Mouse (Mus musculus) kidney, postnatal 4 days (tissue): ENCODE measurements at regions not wholly inside any gene's neighbourhood (a gene's known extent, or its start where the extent isn't known, plus 50 kb on each side); places are given as distances from the start of the nearest gene placed in this dataset.
A peak's percentile ranks its signal among the peaks of the same experiment; 100 is the strongest.

Experiments
- DNase-seq, 2 experiments: peaks; one replicate each; pipeline ENCODE4 v3.0.0; 2021; ENCODE audit warnings: mixed read lengths in 2 of 2

DNA sequence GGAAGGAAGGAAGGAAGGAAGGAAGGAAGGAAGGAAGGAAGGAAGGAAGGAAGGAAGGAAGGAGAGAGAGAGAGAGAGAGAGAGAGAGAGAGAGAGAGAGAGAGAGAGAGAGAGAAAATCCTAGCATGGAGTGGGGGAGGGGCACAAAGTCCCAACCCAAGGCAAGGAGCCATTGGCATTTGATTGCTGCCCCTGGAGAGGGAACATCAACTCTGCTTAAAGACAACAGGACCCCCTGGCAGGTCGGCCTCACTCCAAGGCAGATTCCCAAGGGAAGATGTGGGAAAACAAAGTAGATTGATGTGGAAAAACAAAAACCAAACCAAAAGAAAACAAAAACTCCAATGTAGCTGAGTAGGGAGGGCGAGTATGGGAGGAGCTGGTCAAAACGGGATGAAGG lies 49.9 kb upstream of the Fzd10 start:
- DNase-seq: peak in 1 of 2 experiments; percentile 43

DNA sequence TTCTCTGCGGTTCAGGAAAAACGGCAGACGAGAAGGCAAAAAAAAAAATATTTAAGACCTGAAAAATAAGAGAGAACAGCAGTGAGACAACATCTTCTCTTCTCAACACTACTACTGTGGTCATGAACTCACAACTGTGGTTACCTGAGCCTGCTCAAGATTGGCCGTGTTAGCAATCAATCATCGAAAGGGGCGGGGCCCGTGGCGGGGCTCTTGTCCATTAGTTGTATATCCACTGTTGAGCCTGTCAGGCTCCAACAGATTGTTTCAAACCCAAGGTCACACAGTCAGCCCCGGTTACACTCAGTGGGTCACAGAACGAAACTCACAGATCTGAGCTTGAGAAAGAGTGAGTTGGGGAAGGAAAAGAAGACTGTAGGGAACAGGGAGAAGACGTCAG lies 50.8 kb upstream of the Fzd10 start:
- no peak for DNase-seq

- DNase-seq: peak; percentile 38 to 40
Measured at GRCm38 (mm10) chr5:128542049-128542448, 58.6 kb upstream of the Fzd10 start.

GRCm38 (mm10) chr5:128538646-128539045 lies 62.0 kb upstream of the Fzd10 start:
- peak in 1 of 2 experiments; percentile 8 for DNase-seq

GRCm38 (mm10) chr5:128537218-128537617 lies 63.4 kb upstream of the Fzd10 start:
- DNase-seq: peak in 1 of 2 experiments; percentile 10

DNA sequence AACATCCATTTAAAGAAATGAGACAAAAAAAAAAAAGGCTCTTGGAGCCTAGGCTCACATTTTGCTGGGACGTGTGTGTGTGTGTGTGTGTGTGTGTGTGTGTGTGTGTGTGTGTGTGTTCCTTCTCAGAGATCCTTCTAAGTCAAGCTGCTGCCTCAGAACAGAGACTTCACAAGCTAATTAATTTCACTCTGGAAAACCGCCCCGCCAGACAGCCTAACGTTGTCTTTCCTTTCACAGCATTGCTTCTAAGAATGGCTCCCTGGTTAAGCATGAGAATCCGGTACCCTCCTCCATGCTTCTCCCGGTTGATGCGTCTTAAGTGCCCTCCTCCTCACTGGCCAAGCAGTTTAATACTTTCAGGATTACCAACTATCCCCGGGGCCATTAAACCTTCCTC lies 64.3 kb upstream of the Fzd10 start:
- peak in 1 of 2 experiments; percentile 7 for DNase-seq

- DNase-seq: peak; percentile 63
Measured at GRCm38 (mm10) chr5:128527241-128527640, 73.4 kb upstream of the Fzd10 start.

DNA sequence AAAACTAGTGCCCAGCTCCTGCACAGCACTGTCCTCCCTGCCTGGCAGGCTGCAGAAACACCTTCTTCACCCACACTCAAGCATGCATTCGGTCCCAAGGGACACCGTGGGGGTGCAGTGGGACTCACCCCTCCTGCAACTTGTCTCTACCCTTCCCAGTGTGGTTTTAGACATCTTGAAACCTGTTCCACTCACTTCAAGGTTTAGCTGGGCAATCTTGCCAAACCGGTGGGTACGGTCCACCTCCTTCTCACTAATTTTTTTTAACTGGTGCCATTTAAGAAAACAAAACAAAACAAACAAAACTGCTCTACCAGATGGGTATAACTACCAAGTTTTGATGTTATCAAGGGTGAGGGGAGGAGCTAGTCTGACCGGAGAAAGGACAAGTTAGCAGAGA lies 74.2 kb upstream of the Fzd10 start:
- DNase-seq: no peak

DNA sequence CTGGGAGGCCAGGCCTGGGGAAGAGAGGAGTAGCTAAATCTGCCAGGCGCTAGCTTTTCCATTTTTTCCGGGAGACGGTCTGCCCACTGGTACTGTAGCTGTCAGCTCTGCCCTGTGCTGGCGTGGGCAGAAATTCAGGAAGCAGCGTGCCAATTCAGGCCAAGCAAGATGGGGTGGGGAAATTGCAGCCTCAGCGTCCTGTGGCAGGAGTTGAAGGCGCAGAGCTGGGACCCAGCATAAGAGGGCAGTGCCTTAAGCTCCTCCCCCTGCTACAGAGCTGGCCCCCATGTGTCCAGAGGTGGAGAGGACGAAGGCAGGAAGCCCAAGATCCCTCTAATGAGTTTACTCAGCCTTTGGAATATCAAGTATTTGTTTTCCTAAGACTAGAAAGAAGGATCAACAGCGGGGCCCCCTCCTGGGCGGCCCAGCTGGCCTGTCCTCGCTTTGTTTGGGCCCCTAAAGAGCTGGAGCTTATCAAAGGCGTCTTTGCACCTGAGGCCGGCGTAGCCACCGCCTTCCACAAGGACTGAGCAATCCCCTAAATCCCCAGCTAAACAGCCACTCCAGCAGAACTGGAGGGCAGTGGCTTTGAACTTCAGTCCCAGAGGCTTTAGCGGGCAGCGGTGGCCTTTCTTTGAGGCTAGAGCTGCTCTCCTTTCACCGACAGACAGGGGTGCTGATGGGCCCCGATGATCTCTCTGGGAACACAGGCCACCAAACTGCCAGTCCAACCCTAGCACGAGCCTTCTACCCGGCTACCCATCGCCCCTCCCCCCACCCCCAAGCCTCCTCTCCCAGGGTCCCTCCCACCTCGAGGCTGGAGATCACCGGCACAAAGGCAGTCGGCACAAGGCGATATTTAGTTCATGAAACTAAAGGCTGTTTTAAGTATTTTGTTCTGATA lies 76.0 kb upstream of the Fzd10 start:
- peak; percentile 20 to 31 for DNase-seq

DNA sequence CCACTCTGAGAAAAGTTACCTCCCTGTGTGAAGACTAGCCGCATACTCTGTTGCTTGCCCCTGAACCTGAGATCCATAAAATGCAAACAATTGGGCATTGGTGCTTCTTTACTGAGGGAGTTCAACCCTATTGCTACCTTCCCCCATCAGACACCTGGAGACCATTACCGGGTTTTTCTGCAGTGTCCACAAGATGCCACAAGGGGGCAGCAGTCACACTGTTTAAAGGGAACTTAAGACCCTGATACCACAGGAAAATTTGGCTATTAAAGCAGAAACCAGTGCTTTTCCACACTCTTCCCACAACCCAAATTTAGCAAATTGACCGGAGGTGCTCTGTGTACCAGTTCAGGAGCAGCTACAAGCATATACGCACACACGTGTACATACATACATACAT lies 78.0 kb upstream of the Fzd10 start:
- peak; percentile 66 to 71 for DNase-seq

DNA sequence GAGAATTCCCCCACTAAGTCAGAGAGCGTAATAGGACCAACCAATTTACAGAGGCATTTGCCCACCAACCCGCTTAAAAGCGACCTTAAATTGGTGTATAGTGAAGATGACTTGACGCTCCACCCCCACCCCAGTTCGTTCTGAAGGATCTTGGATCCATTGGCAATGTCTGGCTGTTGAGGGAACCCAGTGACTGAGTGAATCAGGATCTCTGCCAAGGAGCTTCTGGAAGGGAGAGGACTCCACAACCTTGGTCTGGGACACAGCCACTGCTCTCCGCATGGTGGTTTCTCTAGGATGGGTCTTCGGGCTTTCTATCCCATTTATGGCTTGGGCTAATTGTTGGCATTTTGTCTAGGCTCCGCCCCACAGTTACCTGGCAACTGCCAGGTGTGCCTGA lies 83.3 kb upstream of the Fzd10 start:
- DNase-seq: no peak

GRCm38 (mm10) chr5:128515343-128515742 lies 82.5 kb upstream of the Tmem132d start:
- peak; percentile 23 to 24 for DNase-seq

DNA sequence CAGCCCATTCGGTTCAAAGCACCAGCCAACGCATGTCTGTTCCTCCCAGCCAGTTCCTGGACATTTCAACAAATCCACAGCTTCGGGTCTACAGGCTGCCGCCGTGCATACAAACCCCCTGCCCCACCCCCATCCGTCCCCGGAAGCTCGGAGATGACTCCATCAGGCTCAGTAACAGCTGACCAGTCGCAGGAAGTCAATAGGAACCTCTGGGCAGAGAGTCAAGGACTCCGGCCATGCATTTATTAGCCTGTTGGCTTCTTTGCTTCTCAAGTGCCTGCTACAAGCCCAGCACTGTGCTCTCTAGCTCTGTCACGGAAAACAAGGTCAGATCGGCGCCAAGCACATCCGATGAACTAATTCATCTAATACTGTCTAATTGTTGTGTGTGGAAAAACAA lies 80.4 kb upstream of the Tmem132d start:
- no peak for DNase-seq

DNA sequence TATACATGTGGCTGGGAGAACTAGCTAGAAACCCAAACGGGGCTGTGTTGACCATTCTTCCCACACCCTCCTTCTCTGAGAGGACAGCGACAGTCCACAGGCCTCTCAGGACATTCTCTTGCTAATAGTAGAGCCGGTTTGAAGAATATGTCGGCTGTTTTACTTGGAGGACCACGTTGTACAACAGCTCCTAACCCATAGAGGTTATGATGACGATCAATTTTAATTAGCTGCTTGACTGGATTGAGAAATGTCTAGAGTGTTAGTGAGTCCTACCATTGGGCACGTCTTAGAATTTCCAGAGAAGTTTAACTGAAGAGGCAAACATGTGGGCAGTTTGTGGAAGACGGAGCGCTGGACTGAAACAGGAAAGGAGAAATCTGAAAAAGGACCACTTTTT lies 79.7 kb upstream of the Tmem132d start:
- no peak for DNase-seq

DNA sequence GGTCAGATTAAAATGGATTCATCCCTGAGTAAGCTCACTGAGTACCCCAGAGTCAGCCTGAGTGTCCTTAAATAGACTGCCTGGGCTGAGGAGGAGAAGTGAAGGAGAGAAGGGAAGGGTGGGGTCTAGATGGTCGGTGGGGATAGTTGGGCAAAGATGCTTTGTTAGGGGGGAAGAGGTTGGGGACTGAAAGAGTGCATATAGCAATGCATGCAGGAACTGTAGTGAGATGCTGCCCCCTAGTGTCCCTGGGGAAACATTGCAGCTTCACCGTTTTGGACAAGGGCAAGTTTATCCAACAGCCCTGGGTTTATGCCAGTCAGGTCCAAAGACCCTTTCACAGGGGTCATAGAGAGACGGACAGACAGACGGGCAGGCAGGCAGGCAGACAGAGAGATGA lies 71.6 kb upstream of the Tmem132d start:
- peak; percentile 50 to 55 for DNase-seq

- no peak for DNase-seq
Measured at GRCm38 (mm10) chr5:128499488-128499887, 66.6 kb upstream of the Tmem132d start.

GRCm38 (mm10) chr5:128499033-128499432 lies 66.2 kb upstream of the Tmem132d start:
- DNase-seq: peak; percentile 68 to 71

DNA sequence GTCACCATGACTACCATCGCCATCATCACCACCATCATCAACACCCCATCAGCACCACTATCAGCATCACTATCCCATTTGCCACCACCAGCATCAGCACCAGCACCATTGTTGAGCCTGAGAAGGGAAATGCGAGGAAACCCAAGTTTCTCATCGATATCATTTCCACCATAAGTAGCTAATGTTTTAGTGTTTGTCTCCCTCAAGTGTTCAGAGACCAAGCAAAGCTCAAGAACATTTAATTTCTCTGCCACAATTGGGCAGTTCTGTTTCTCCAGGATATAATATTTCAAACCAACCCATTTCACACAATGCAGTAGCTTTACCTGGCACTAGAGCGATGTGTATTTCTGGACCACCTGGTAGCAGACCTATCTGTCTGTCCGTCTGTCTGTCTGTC lies 59.7 kb upstream of the Tmem132d start:
- no peak for DNase-seq

GRCm38 (mm10) chr5:128491155-128491554 lies 58.3 kb upstream of the Tmem132d start:
- DNase-seq: peak; percentile 36 to 48

DNA sequence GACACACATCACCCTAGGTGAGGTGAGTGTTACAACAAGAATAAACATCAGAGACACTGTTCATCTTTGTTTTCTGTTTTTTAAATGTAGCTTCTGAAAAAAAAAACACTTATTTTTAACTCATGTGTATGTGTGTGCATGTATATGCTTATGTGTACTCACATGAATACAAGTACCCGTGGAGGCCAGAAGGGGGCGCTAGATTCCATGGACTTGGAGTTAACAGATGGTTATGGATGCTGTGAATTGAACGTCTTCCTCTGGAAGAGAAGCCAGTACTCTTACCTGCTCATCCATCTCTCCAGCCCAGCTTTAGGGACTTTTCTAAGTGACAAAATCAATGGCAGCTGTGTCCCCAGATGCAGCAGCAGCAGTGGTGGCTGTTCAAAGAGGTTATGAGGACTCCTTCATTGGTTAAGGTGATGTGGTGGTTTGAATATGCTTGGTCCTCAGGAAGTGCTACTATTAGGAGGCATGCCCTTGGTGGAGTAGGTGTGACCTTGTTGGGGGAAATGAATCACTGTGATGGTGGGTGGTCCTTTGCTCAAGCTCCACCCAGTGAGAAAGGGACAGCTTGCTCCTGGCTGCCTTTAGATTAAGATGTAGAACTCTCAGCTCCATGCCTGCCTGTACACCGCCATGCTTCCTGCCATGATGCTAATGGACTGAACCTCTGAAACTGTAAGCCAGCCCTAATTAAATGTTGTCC lies 56.1 kb upstream of the Tmem132d start:
- no peak for DNase-seq

- no peak for DNase-seq
Measured at GRCm38 (mm10) chr5:128487371-128487770, 54.5 kb upstream of the Tmem132d start.

DNA sequence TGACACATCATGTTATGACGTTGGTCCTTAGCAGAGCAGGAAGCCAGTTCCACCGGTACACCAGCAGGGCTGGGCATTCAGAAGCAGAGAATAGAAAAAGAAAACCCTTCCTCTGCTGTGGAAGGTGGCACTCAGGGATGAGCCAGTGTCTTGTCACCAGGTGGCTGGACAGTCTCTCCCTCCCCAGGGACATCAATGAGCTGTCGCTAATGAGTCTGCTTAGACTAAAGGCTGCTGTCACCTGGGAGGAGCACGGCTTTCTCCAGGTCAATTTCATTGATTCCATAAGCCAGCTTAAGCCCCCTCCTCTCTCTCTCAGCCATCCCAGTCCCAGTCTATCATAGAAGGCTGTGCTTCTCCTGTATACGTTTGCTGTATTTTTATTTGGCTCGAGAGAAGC lies 51.2 kb upstream of the Tmem132d start:
- no peak for DNase-seq

DNA sequence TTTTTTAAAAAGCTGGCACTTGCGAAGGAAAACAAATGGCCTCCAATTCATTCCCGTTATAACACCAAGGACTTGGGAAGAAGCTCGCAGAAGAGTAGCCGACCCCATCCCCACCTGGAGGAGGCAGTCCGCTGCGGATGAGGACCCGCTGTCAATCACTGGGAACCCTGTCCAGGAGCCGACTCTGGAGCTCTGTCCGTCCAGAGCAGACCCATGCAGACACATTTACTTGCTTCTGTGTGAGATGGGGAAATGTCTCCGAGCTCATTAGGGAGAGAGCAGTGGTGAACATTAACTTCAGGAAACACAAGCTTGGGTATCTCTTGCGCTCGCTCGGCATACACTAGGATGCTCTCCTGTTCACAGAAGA lies 50.5 kb upstream of the Tmem132d start:
- no peak for DNase-seq
